Mouse (Mus musculus) embryo, embryonic 10 days (tissue): ENCODE results near the gene Cox7a1.
A peak's percentile ranks its signal among the peaks of the same experiment; 100 is the strongest.

ENCODE experiments used
- DNase-seq: peaks from one replicate; pipeline ENCODE4 v3.0.0-alpha.2; 2015; ENCODE audit warnings: low spot score

Cox7a1 gene

GRCm38 (mm10) chr7:30220008-30220356 lies 36.0 kb downstream of the Cox7a1 start:
- DNase-seq: no peak

- no peak for DNase-seq
Observed at GRCm38 (mm10) chr7:30221433-30221832, 37.5 kb downstream of the Cox7a1 start.

GRCm38 (mm10) chr7:30222205-30222604 lies 38.3 kb downstream of the Cox7a1 start:
- no peak for DNase-seq

GRCm38 (mm10) chr7:30224206-30224605 lies 40.3 kb downstream of the Cox7a1 start:
- no peak for DNase-seq

GRCm38 (mm10) chr7:30231328-30231668 lies 47.4 kb downstream of the Cox7a1 start:
- no peak for DNase-seq

GRCm38 (mm10) chr7:30231669-30232454 lies 47.9 kb downstream of the Cox7a1 start, which contains the start of the genes Polr2i and Tbcb:
Gene Polr2i, plus strand, starts transcription at chr7:30231948.
Gene Tbcb, minus strand, starts transcription at chr7:30232272.
- DNase-seq: peak; percentile 98

GRCm38 (mm10) chr7:30232631-30233148 lies 48.7 kb downstream of the Cox7a1 start:
- DNase-seq: peak; percentile 83

- DNase-seq: no peak
Observed at GRCm38 (mm10) chr7:30233387-30233786, 49.4 kb downstream of the Cox7a1 start.

- DNase-seq: no peak
Observed at GRCm38 (mm10) chr7:30234276-30234858, 50.4 kb downstream of the Cox7a1 start.

- no peak for DNase-seq
Observed at GRCm38 (mm10) chr7:30235091-30235490, 51.1 kb downstream of the Cox7a1 start.

GRCm38 (mm10) chr7:30235625-30236024 lies 51.7 kb downstream of the Cox7a1 start, which contains the start of gene Ovol3:
Gene Ovol3, minus strand, starts transcription at chr7:30235725.
- no peak for DNase-seq
